Mouse (Mus musculus): Measurements from ENCODE around the gene A4galt. TPM values are rescaled to one million over a fixed set of nuclear protein-coding genes. Genes with fewer than 3 reads are reported as not detected.
"Not testable (repeated sequence)": the region's sequence is repeated elsewhere in the genome, so short reads cannot be mapped to it uniquely, and the experiment has no call there.

Gene A4galt
- total RNA-seq, 2 experiments from 2014 or later: 11.6 to 14.6 TPM

DNA sequence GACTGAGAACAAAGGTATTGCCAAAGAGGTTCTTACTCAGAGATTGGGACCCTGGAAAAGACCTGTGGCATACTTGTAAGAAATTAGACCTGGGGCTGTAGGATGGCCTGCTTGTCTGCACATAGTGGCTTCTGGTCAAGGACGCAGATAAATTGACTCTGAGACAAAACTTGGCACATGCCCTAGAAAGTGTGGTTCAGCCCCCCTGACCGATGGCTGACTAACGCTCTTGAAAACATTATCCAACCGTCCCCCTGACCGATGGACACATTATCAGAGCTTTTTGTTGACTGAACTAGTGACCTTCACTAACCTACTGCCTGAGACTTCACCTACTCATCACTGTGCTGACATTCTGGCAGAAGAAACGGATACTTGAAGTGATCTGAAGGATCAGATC, 18.4 kb upstream of the A4galt start:
- DNase-seq (ENCODE audit: low spot score in 2 of 2): not testable (repeated sequence)

DNA sequence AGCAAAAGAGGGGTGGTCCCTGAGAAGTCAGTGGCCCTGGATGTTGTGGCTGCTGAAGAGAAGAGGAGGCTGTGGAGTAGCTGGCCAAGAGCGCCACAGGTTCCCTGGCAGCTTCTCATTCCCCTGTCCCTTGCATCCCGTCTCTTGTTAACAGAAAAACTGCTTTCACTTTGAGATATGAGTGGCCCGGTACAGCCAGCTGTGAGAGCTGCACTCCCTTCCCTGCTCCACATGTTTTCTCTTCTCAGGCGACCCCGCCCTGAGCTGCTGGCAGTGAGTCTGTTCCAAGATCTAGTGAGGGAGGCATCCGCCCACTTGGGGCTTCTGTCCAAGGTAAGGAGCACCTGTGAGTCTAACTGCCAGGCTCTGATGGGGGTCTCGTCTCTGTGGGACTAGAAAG, 16.9 kb upstream of the A4galt start:
- DNase-seq (ENCODE audit: low spot score in 2 of 2): not testable (repeated sequence)

DNA sequence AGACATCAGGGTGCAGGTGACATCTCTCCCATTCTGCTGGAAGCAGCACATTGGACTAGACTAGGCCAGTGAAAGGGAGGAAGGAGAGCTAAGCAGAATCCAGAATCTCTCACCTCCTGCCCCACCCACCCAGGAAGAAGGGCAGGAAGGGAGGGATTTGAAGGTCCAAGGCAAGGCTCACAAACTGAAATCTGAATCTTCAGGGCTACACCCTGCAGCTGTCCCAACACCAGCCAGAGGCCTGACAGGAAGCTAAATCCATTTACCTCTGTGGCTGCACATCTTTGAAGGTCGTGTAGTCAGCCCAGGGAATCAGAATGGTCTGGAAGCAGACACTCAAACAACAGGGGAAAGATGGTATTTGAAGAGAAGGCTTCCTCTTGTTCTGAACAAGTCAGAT, 13.7 kb upstream of the A4galt start:
- DNase-seq (ENCODE audit: low spot score in 2 of 2): no peak

DNA sequence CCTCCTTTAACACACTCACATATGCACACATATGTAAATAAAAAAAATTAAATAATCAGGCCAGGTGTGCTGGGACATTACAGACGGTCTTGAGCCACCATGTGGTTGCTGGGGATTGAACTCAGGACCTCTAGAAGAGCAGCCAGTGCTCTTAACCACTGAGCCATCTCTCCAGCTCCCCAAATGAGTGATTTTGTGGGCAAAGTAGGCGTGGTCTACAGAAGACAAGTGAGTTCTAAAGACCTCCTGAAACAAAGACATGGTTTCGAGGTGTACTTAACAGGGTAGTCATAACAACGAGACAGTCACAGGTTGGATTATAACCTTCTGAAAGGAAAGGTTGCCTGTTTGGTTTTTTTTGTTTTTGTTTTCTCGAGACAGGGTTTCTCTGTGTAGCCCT, 11.8 kb upstream of the A4galt start:
- no peak for DNase-seq (ENCODE audit: low spot score in 2 of 2)

DNA sequence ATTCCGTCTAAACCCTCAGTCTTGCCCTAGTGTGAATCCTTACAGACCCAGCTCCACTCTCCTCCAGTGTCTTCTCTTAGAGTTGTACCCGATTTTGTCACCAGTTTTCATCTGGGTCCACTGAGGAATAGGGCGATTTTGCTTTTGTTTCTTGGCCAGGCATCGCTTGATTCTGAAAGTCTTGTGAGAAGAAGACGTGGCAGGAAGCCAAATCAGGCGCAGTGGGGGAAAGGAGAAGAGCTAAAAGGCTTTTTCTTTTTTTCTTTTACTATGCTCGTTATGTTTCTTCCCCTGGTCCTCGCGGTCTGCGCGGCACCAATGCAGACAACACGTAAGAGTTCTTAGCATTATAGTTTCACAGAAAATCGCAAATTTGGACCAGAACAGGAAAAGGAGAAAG, 6.3 kb upstream of the A4galt start:
- no peak for DNase-seq (ENCODE audit: low spot score in 2 of 2)

DNA sequence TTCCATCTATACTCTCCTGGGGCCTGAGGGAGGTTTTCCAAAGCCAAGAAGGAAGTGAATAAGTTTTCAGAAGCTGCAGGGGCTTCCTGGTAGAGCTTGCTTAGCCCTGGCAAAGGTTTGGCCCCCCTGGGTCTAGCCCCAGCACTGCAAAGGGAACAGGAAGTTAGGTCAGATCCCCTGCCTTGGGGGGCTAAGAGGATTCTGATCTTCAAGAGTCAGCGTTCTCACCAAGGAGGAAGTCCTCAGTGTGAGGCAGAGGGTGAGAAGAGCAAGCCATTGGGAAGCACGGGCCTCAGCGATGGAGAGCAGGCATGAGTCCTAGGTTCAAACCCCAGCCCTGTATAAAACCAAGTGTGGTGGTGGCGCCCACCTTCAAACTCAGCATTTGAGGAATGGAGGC, 4.9 kb upstream of the A4galt start:
- DNase-seq (ENCODE audit: low spot score in 2 of 2): no peak

DNA sequence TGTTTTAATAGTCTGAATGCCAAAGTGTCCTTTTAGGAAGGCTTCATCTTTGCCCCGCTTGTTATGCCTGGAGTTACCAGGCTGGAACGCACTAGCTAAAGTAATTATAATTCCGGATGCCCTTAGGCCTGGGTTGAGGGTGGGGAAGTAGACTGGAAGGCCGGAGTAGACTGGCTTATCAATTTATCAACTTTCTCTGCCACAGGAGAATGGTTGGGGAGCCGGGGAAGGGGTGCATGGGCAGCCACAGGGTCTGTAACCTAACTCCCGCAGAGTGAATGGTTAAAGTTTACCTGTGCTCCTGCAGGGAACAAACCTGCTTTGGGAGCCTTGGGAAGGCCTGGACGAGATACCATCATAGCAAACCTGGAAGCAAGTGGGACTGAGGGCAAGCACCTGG, 4.4 kb upstream of the A4galt start:
- no peak for DNase-seq (ENCODE audit: low spot score in 2 of 2)

DNA sequence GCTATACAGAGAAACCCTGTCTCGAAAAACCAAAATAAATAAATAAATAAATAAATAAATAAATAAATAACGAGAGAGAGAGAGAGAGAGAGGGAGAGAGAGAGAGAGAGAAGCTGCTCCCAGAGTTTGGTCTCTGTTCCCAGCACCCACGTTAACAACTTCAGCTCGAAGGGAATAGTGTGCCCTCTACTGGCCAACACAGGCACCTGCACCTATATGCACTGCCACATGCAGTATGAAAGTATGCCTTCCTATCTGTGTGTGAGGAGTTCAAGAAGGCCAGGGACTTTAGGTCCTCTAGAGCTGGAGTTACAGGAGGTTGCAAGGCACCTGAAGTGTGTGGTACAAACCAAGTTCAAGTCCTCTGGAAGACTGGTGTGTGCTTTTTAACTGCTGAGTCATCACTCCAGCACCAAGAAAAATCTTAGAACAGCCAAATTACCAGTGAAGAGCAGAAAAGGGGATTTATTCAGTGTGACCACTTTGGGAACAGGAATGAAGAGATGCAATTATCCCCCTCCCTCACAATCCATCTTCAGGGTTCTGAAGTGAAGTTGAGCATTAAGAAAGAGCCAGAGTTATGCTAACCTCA, 3.7 kb upstream of the A4galt start:
- no peak for DNase-seq (ENCODE audit: low spot score in 2 of 2)

DNA sequence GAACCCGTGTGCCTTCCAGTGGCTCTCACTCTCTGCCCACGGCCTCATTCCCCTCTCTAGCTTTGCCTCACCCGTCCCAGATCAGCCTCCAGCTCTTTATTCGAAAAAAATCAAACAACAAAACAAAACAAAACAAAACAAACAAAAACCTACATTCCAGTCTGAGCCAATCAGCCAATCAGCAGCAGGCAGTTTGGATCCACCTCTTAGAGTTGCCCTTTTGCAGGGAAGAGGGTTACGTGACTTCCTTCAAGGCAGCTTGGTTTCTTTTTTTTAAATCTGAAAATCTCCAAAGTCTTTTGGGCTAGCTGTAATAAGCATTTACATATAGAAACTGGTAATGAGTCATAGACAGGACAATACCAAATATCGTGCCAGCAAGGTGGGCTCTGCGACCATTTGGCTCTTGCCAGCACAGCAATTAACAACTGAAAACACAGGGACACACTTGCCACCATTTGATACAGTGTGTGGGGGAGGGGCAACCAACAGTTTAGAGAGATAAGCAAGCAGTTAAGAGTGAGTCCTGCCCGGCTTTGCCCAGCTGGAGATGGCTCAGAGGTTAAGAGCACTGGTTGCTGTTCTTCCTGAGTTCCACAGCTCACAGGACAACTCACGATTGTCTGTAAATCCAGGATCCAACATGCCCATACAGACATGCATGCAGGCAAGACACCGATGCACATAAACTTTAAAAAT, 2.9 kb upstream of the A4galt start:
- no peak for DNase-seq (ENCODE audit: low spot score in 2 of 2)

DNA sequence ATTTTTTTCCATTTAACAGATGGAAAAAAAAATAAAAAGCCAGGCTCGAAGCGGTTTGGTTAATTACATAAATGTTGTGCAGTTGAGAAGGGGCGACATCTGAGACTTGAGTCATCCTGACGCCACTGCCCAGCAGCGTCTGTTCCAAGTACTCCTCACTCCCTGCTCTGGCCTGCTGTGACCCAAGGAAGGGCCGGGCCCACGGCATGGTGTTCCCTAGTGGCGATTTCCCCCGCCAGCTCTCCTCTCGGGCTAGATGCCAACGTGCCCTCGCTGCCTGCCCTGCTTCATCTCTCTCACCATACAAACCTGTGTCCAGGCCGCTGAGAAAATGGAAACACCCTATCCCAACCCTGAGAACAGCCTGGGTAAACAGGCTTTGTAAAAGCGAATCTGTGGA, 486 bp upstream of the A4galt start:
- no peak for DNase-seq (ENCODE audit: low spot score in 2 of 2)

DNA sequence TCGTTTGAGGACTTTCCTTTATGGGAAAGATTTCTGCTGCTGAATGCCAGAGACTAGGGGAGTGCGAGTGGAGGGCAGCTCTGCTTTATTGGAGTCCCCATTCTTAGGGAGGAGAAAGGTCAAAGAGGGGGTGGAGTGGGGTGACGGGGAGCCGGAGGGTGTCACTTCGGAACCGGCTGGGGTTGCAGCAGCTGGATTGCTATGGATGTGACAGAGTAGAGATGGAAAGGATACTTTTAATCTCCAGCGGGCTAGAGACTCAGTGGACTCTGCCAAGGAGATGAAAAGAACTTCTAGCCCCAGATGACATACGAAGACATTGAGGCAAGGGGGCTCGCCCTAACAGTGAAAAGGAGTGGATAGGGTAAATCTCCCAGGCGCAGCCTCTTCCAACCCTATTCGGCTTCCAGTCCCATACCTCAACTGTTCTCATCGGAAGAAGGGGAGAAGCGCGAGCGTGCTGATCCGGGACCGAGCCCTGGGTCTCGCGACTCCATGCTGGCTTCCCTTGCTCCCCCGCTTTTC, 861 bp downstream of the A4galt start:
- DNase-seq (ENCODE audit: low spot score in 2 of 2): no peak

DNA sequence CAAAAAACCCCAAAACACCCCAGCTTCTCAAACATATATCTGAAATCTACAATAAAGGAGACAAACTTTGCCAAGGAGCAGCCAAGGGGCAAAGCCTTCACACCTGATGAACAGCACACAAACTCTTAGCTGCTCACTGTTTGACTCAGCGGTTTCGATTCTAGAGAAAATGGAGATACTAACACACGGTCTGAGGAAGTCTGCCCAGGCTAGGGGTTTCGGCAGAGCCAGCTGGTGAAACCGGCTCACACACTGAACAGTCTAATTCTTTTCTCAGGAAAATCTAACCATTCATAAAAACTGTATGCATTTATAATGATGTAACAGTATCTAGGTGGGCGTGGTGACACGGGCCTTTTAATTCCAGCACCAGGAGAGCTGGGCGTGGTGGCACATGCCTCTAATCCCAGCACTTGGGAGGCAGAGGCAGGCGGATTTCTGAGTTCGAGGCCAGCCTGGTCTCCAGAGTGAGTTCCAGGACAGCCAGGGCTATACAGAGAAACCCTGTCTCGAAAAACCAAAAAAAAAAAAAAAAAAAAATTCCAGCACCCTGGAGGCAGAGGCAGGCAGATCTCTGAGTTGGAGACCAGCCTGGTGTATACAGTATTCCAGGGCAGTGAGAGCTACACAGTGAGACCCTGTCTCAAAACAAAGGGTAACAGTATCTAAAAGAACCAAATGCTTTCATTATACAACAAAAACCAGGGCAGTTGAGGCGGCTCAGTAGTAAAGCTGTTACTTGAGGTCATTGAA, 1.9 kb downstream of the A4galt start:
- DNase-seq (ENCODE audit: low spot score in 2 of 2): no peak

DNA sequence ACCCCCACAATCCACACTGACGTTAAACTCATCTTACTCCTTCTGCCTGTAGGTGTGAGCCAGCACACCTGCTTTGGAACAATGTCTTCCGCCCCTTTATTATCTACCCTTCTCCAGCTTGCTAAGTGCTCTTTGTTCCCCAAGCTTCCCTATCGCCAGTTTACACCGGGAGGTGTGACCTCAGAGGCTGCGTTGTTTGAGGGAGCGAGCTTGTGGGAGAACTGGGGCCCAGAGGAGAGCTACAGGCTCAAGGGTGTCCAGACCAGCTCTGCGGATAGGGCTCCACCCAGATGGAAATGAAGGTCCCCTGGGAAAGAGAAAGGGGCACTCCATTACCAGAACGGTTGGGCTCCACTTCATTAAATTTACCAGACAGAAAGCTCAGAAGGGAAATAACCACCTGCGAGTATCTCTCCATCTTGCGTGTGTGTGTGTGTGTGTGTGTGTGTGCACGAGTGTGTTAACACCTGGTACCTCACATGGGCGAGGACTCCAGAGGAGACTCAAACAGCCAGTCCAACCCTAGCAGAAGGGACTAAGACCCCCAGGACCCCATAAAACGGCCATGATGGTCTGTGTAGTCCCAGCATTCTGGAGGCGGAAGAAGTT, 3.2 kb downstream of the A4galt start:
- no peak for DNase-seq (ENCODE audit: low spot score in 2 of 2)

DNA sequence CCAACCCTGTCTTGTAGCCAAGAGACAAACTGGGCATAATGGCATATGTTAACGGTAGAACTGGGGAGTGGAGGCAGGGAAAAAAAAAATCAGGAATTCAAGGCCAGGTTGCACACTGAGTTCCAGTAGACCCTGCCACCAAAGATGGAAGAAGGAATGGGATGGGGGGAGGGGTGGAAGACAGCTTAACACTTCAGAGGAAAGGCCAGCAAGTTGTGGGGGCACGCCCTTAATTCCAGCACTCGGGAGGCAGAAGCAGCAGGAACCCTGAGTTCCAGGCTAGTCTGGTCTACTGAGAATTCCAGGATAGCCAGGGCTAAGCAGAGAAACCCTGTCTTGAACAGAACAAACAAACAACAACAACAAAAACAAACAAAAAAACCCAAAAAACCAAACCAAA, 7.2 kb downstream of the A4galt start:
- DNase-seq (ENCODE audit: low spot score in 2 of 2): no peak

DNA sequence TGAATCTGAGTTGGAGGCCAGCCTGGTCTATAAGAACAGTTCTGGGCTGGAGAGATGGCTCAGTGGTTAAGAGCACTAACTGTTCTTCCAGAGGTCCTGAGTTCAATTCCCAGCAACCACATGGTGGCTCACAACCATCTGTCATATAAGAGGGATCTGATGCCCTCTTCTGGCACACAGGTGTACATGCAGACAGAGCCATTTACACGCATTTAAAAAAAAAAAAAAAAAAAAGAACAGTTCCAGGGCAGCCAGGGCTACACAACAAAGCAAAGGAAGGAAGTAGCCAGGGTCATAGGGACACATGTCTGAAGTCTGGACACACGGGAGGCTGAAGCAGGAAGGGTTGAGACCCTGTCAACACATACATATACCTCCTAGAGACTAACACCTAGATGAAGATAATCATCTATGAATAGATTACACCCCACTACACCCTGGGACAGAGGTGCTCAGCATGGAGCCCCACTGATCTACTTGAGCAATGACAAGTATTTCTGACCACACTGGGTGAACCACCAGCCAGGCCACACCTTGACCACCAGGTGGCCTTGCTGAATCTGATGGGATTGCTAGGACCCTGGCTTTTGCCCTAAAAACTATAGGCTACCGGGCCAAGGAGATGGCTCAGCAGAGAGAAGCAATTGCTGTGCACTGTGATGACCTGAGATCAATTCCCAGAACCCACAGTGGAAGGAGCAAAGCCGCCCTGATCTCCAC, 9.5 kb downstream of the A4galt start:
- no peak for DNase-seq (ENCODE audit: low spot score in 2 of 2)

DNA sequence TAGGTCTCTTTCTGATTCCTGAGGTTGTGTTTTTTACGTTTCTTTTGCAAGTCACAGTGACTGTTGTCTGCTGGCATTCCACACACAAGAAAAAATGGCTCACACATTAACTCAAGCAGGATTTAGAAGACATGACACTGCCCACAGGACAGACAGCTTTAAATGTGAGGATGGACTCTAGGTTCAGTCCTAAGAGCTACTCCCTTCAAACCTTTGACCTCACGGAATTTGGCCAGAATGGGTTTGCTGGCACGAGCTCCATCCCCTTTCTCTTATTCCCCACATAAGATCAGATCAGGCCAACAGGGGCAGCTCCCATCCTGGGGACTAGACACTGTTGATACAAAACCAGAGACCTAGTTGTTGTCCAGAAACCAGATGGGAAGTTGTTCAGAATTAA, 10.1 kb downstream of the A4galt start:
- DNase-seq (ENCODE audit: low spot score in 2 of 2): no peak

DNA sequence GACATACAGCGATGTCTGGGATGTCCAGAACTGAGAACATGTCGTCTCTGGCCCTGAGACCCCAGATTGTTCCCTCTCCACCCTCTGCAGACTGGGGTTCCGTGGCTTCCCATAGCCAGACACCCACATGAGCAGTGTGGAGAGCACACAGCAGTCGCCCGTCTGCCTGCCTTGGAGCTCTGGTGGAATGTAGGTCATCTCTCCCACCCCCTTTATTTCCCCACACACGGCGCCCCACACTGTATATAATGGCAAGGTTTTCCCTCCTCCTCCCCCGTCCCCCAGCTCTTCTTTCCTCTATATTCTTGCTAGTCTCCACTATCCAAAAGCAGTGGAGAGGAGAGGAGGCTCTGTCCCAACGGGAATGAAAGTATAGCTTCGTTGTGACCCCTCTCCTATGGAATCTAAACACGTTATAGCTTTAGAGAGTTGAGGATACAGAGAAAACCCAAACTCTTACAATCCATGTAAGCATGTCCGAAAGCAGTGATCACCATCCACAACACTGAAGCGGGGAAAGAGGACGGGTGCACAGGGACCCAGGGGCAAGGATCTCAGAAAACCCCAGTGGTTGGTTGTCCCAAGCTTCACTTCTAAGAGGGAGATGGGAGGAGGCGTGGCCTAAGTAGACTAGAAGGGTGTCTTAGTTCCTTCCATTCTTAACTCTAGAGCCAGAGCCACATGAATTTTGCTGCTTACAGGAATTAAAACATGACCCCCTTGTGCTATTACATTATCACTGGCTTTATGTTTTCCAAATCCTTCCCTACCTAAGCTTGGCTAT, 13.9 kb downstream of the A4galt start:
- no peak for DNase-seq (ENCODE audit: low spot score in 2 of 2)

DNA sequence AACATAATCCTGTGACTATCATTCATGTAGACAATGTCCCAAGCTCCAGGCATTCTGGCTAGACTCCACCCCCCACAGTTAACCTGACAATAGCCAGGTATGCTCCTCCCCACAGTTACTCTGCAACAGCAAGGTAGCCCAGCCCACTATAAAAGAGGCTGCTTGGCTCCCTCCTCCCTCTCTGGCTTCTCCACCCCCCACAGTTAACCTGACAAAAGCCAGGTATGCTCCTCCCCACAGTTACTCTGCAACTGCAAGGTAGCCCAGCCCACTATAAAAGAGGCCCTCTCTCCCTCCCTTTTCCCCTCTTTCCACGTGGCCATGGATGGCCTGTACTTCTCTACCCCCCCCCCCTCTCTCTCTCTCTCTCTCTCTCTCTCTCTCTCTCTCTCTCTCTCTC, 14.8 kb downstream of the A4galt start:
- DNase-seq (ENCODE audit: low spot score in 2 of 2): no peak

DNA sequence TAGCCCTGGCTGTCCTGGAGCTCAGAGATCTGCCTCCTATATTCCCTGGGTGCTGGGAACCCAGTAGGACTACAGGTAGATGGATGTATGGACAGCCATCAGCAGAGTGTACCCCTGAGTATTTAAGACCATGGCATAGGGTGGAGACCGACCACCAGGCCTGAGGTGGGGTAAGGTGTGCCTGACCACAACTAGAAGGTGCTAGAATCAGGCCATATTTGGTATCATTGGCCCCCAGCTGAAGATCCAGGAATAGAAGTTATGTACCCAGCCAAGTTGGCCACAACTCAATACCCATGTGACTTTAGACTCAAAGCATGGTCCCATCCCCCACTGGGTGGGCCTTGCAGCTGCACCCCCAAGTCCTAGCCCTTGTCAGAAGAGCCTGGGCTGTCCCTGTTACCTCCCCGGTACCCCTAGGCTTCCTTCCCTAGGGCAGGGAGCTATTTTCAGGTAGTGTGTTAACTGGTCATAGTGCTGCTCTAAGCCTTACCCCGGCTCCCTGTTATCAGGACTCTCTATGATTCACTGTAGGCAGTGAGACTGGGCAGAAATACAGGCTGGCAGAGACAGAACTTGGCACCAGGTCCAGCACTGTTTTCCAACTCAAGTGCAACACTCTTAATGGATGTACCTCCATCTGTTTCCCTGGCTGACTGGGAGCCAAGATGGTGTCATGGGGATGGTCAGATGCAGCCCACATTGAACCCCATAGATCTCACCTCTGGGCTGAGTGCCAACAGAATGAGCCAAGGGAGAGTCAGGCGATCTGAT, 18.2 kb downstream of the A4galt start:
- DNase-seq (ENCODE audit: low spot score in 2 of 2): no peak

DNA sequence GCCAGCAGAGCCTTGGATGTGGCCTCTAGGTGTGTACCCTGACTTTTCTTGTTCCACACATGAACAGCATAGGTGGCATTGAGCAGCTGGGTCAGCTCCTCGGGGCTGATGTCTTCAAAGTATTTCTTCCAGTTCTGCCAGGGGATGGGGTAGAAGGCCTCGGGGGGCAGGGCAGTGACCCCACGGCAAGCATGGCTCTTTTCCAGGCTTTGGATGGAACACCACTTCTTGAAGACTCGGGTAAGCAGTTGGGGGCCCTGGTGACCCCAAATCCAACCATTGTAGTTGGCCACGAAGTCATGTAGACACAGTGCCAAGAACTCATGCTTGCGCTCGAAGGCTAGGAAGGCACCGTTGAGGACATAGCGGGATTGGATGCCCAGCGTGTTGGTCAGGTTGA, 24.0 kb downstream of the A4galt start:
- DNase-seq (ENCODE audit: low spot score in 2 of 2): no peak

All from adrenal gland, postnatal 4 days (tissue).